8 mouse cellular contexts compared by ENCODE assay signal in the genomic region with DNA sequence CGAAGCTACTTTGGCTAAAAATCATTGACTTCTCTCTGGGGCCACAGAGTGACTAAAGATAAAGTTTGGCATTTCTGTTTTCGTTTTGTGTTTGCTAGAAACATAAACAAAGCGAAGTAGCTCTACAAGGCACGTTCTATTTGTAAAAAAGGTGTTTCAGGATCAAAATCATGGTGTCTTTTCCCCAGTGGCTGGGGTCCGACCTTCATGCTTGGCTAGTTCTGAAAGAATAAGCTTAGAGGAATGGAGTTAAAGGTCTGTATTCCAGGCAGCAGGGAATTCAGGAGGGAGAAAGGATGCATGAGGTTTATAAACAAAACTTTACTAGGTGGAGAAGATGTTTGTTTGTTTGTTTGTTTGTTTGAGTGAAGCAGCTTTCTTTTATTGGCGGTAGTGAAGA. TPM values are rescaled to one million over a fixed set of nuclear protein-coding genes. Genes with fewer than 3 reads are reported as not detected.
DNase-seq lines count a peak whose midpoint lies in the region; ATAC-seq and TF ChIP-seq lines count a peak whose summit lies in the region.

No protein-coding gene starts in this region.

- TF ChIP-seq CTCF in forebrain, postnatal 0 days (IDR thresholded peaks at IDR 0.05; ENCODE audit: low read depth): no peak

- H3K27ac ChIP-seq in heart, embryonic 12.5 days (ENCODE audit: poor library complexity, severe bottlenecking): peak overlapping the region; percentile 99
- H3K27ac ChIP-seq in ES-E14 (ENCODE audit: insufficient read depth, low read depth, low read length, poor library complexity, severe bottlenecking): peak overlapping the region; percentile 100; the same call in 1 of the 2 replicates
- H3K27ac ChIP-seq in forebrain, postnatal 0 days (ENCODE audit: low read depth, low read length): peak overlapping the region; percentile 99

- H3K4me1 ChIP-seq in heart, embryonic 12.5 days (replicated peaks): peaks cover 5% of the 10 kb centered on the region
- no peaks in the 10 kb centered on the region for H3K4me1 ChIP-seq in ES-E14 (ENCODE audit: control insufficient read depth in 2 of 2, insufficient read depth in 2 of 2, low read length in 2 of 2, poor library complexity in 1 of 2)
- no peaks in the 10 kb centered on the region for H3K4me1 ChIP-seq in forebrain, postnatal 0 days (ENCODE audit: insufficient read depth)

- in situ Hi-C loops in ES-E14 (cut with MboI; ENCODE audit: low sequenced_read_pairs in 2 of 2, unreplicated experiment in 2 of 2): loop anchor here in 1 of 2 experiments (10.0 kb wide), 1 partner anchor 75 kb away; the partner anchor contains the start of gene Nhp2

- ATAC-seq in heart, embryonic 12.5 days (ENCODE audit: insufficient number of reproducible peaks, low FRiP score): no peak
- no peak for ATAC-seq in forebrain, postnatal 0 days
- no peak for ATAC-seq in CD4-positive, CD25-positive, alpha-beta regulatory T cell, adult 4 months

- H3K4me3 ChIP-seq in heart, embryonic 12.5 days: peak overlapping the region; percentile 67
- H3K4me3 ChIP-seq in ES-E14 (ENCODE audit: insufficient read depth in 1 of 2, low read depth in 1 of 2, low read length in 2 of 2, poor library complexity in 1 of 2, severe bottlenecking in 1 of 2): peak overlapping the region; percentile 78 to 92
- H3K4me3 ChIP-seq in forebrain, postnatal 0 days (ENCODE audit: low read depth, low read length): peak overlapping the region; percentile 69

- H3K27me3 ChIP-seq in heart, embryonic 12.5 days (replicated peaks): no peaks in the 10 kb centered on the region
- H3K27me3 ChIP-seq in forebrain, postnatal 0 days (ENCODE audit: insufficient read depth, low read length): no peaks in the 10 kb centered on the region

- H3K36me3 ChIP-seq in heart, embryonic 12.5 days: peaks cover 22% of the 10 kb centered on the region
- H3K36me3 ChIP-seq in ES-E14 (ENCODE audit: control insufficient read depth, insufficient read depth, low read length, poor library complexity, severe bottlenecking): peaks cover 7% of the 10 kb centered on the region
- peaks cover 14% of the 10 kb centered on the region; the same call in 1 of the 2 replicates for H3K36me3 ChIP-seq in forebrain, postnatal 0 days (ENCODE audit: insufficient read depth)

- H3K4me2 ChIP-seq in heart, embryonic 12.5 days: peak overlapping the region; percentile 66
- H3K4me2 ChIP-seq in forebrain, postnatal 0 days (ENCODE audit: low read depth): peak overlapping the region; percentile 48

- H3K9me3 ChIP-seq in heart, embryonic 12.5 days (replicated peaks): no peaks in the 10 kb centered on the region
- no peaks in the 10 kb centered on the region for H3K9me3 ChIP-seq in ES-E14 (ENCODE audit: control insufficient read depth, insufficient read depth, low read depth, low read length)
- H3K9me3 ChIP-seq in forebrain, postnatal 0 days (ENCODE audit: low read length): no peaks in the 10 kb centered on the region

- WGBS in heart, embryonic 12.5 days: 23% methylated on average over 6 of the region's 6 CpGs
- WGBS in forebrain, postnatal 0 days: 22% methylated on average over 6 of the region's 6 CpGs

- H3K9ac ChIP-seq in heart, embryonic 12.5 days: 0 out of 2 replicates have a peak overlapping the region, but pooled peaks have one; percentile 68
- peak overlapping the region; percentile 99; the same call in 1 of the 2 replicates for H3K9ac ChIP-seq in ES-E14 (ENCODE audit: insufficient read depth, low read depth, low read length, poor library complexity, severe bottlenecking)
- peak overlapping the region; percentile 82 for H3K9ac ChIP-seq in forebrain, postnatal 0 days

- DNase-seq in heart, adult 18-20 months: no peak
- DNase-seq in ES-E14 (ENCODE audit: low read depth, low spot score): no peak
- DNase-seq in forebrain, postnatal 0 days: no peak
- peak; percentile 23 for DNase-seq in mesoderm, embryonic 11.5 days (ENCODE audit: low read depth, low spot score)
- DNase-seq in frontal cortex, postnatal 14 days (ENCODE audit: low spot score in 2 of 2): no peak
- DNase-seq in urinary bladder, adult 18-20 months (ENCODE audit: low spot score in 2 of 2): no peak

TF ChIP-seq in ES-E14, 5 proteins besides CTCF, POLR2A, EP300 and RAD21:
- no peak for TF ChIP-seq MAFK (IDR thresholded peaks at IDR 0.05; ENCODE audit: insufficient read depth, low read depth, low read length)
- no peak for TF ChIP-seq ZNF384 (IDR thresholded peaks at IDR 0.05; ENCODE audit: low read depth, low read length)
- TF ChIP-seq HCFC1 (IDR thresholded peaks at IDR 0.05; ENCODE audit: borderline replicate concordance, insufficient read depth, low read length): no peak
- no peak for TF ChIP-seq ZC3H11A (IDR thresholded peaks at IDR 0.05; ENCODE audit: borderline replicate concordance, low read depth, low read length)
- no peak for TF ChIP-seq CHD2 (IDR thresholded peaks at IDR 0.05; ENCODE audit: low read depth, low read length)

RNA-seq across cellular contexts. Expression of gene 0610009B22Rik, which starts 0.7 kb away (rescaled TPM):
- 68.1 and 69.7 TPM in 2 replicates for polyA plus RNA-seq in heart, embryonic 12.5 days (2016; fragmentation: Nextera tagmentation; extraction: Ambion mirVana)
- 10 to 100 TPM; 45.0 to 47.4 TPM for total RNA-seq in heart, adult 18-20 months (2021)
- 21.7 and 38.8 TPM in 2 replicates for total RNA-seq in ES-E14 (2012; rRNA removed)
- 32.5 and 40.9 TPM in 2 replicates for total RNA-seq in forebrain, postnatal 0 days (2014; rRNA removed)
- 78.7 and 81.4 TPM in 2 replicates for polyA plus RNA-seq in forebrain, postnatal 0 days (2015; fragmentation: Nextera tagmentation; extraction: Ambion mirVana)
- 10 to 100 TPM; 19.9 to 20.3 TPM for polyA plus RNA-seq in CD4-positive, CD25-positive, alpha-beta regulatory T cell, adult 4 months (2017; shearing (Covaris generic))

RNA-seq across cellular contexts. Expression of gene D930048N14Rik, which starts 38.6 kb away (rescaled TPM):
- polyA plus RNA-seq in heart, embryonic 12.5 days (2016; fragmentation: Nextera tagmentation; extraction: Ambion mirVana): 0.77 and 1.0 TPM in 2 replicates
- total RNA-seq in heart, adult 18-20 months (2021): under 1 TPM; 0.37 to 0.54 TPM
- 4.1 and 12.2 TPM in 2 replicates for total RNA-seq in ES-E14 (2012; rRNA removed)
- 0.85 and 1.1 TPM in 2 replicates for total RNA-seq in forebrain, postnatal 0 days (2014; rRNA removed)
- polyA plus RNA-seq in forebrain, postnatal 0 days (2015; fragmentation: Nextera tagmentation; extraction: Ambion mirVana): 0.39 and 0.46 TPM in 2 replicates
- polyA plus RNA-seq in CD4-positive, CD25-positive, alpha-beta regulatory T cell, adult 4 months (2017; shearing (Covaris generic)): under 1 TPM in 1 of 2 experiments, not detected in 1; 0.62 TPM

RNA-seq across cellular contexts. Expression of gene N4bp3, which starts 38.7 kb away (rescaled TPM):
- 7.8 and 8.4 TPM in 2 replicates for polyA plus RNA-seq in heart, embryonic 12.5 days (2016; fragmentation: Nextera tagmentation; extraction: Ambion mirVana)
- 10 to 100 TPM in 1 of 2 experiments, 1 to 10 TPM in 1; 9.4 to 11.4 TPM for total RNA-seq in heart, adult 18-20 months (2021)
- 23.7 and 43.8 TPM in 2 replicates for total RNA-seq in ES-E14 (2012; rRNA removed)
- total RNA-seq in forebrain, postnatal 0 days (2014; rRNA removed): 23.4 and 26.4 TPM in 2 replicates
- polyA plus RNA-seq in forebrain, postnatal 0 days (2015; fragmentation: Nextera tagmentation; extraction: Ambion mirVana): 17.3 and 17.9 TPM in 2 replicates
- 1 to 10 TPM; 1.2 to 2.5 TPM for polyA plus RNA-seq in CD4-positive, CD25-positive, alpha-beta regulatory T cell, adult 4 months (2017; shearing (Covaris generic))

RNA-seq across cellular contexts. Expression of gene Rmnd5b, which starts 53.6 kb away (rescaled TPM):
- polyA plus RNA-seq in heart, embryonic 12.5 days (2016; fragmentation: Nextera tagmentation; extraction: Ambion mirVana): 27.9 and 28.5 TPM in 2 replicates
- total RNA-seq in heart, adult 18-20 months (2021): 10 to 100 TPM; 15.7 to 16.4 TPM
- 41.1 and 96.5 TPM in 2 replicates for total RNA-seq in ES-E14 (2012; rRNA removed)
- total RNA-seq in forebrain, postnatal 0 days (2014; rRNA removed): 70.7 and 88.2 TPM in 2 replicates
- 74.4 and 75.9 TPM in 2 replicates for polyA plus RNA-seq in forebrain, postnatal 0 days (2015; fragmentation: Nextera tagmentation; extraction: Ambion mirVana)
- 10 to 100 TPM; 46.6 to 54.0 TPM for polyA plus RNA-seq in CD4-positive, CD25-positive, alpha-beta regulatory T cell, adult 4 months (2017; shearing (Covaris generic))
